Mouse (Mus musculus) Patski (cell line): Measurements from ENCODE around the gene Gm49380. TPM values are rescaled to one million over a fixed set of nuclear protein-coding genes. Genes with fewer than 3 reads are reported as not detected.

Experiments used
- ATAC-seq: fragments of 100-300 bp; one replicate; pipeline ENCODE4 v1.8.0; 2021
- CTCF ChIA-PET: fragments of 350-600 bp; sonication (Branson Sonifier 250); formaldehyde crosslinking; loops from one replicate; lab custom pipeline; 2022; ENCODE audit warnings: inconsistent platforms; lab: Charles Lee
- POLR2A ChIA-PET: fragments of 350-600 bp; sonication (Branson Sonifier 250); formaldehyde crosslinking; loops from one replicate; lab custom pipeline; 2022; ENCODE audit warnings: antibody characterized with exemption, inconsistent platforms; lab: Charles Lee
- DNase-seq: peaks from one replicate; pipeline ENCODE4 v3.0.0-alpha.2; 2011; ENCODE audit warnings: low read depth, low spot score
- H3K27me3 ChIP-seq: fragments of 371-371 bp; one replicate; pipeline ENCODE4 v1.5.1; 2021
- CTCF ChIP-seq: fragments of 100-300 bp; IDR thresholded peaks from one replicate; pipeline ENCODE4 v1.5.1; 2021
- in situ Hi-C: fragments of 300-500 bp; cut with MboI; formaldehyde crosslinking; loops from 3 replicates; pipeline ENCODE4 v1.11.1; 2018; ENCODE audit warnings: low pct_unique_long_range_greater_than_20kb, mixed read lengths
- polyA plus RNA-seq: library from polyadenylated mRNA; unstranded; gene quantifications from one replicate; pipeline ENCODE4 v1.2.3, GENCODE M21; 2021

Gene Gm49380
- polyA plus RNA-seq, 1 experiment from 2014 or later = 0.08 TPM

DNA sequence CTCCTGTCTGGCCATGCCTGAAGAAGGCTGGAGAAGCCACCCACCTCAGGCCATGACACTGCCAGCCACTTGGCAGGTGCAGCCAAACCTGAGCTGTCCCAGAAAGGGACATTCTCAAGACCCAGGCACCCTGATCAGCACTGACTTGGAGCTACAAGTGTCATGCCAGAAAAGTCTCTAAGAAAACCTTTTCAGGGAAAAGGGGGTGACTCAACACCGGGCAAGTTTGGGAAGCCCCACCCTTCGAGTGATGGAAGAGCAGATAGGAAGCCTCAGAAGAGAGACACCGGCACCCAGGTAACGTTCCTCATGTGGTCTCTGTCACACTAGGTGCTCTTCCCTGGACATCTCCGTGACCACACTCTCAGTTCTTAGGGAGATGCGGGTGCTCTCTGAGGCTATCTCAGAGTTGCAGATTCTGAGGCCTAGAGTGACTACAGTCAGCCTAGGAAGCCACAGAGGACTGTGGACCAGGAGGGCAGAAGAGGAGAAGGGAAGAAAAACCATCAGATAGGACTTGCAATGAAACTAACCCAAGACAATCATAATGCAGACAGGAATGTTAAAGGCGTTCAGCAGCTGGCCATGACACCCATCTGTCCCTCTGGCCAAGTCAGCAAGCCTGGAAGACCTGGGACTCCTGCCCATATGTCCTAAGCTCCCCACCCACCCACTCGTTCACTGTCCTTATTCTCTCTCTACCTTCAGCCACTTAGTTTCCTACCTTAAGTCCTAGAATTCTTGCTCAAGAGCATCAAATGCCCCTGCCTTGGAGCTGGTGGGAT lies 63.7 kb downstream of the Gm49380 start:
- DNase-seq (no peak), ATAC-seq (no peak)
- TF ChIP-seq CTCF = no peak
- ChIA-PET POLR2A (interaction anchor here (0.6 kb wide), 1 partner anchor 978 kb away, joined by 6 read pairs; no protein-coding TSS in a partner anchor), CTCF (no interaction called here)
- no peaks in the 10 kb centered on the region for H3K27me3 ChIP-seq
- in situ Hi-C loops = no loop called here

DNA sequence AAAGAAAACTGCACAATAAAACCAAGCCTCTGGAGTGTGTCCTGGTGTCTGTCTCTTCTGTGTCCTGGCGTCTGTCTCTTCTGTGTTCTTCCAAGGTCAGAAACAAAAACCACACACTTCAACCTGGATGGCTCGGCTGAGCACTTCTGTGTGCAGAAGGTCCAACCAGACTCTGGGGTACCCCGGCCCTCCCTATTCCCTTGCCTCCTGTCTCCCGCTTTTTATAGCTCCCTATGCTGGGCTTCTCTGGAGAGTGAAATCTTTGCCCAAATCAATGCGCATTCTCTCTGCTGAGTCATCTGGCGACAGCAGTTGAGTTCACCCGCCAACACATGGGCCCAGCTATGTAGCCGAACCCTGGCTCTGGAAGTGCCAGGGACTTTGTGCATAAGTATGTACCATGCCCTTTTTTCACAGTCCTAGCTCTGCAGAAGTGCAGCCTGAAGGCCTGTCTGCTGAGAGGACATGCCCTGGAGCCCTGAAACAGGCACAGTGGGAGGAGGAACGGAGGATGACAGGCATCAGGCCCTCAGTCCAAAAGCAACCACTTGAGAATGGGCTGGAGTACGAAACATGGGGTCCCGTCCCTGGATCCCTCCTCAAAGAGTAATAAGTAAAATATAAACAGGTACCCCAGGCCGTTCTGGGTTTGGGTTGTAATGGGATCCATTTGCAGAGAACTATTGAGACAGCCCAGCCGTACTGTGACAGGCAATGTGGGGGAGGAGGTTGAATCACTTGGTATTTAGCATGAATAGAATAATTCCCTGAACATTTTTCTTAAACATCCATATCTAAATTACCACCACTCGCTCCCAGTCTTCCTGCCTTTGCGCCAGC lies 64.5 kb downstream of the Gm49380 start:
- ChIA-PET POLR2A (no interaction called here), CTCF (interaction anchor here (1.1 kb wide), 1 partner anchor 9 kb away, joined by 3 read pairs; no protein-coding TSS in a partner anchor)
- ATAC-seq = no peak
- TF ChIP-seq CTCF = no peak
- DNase-seq = no peak
- H3K27me3 ChIP-seq = no peaks in the 10 kb centered on the region
- in situ Hi-C loops = no loop called here

DNA sequence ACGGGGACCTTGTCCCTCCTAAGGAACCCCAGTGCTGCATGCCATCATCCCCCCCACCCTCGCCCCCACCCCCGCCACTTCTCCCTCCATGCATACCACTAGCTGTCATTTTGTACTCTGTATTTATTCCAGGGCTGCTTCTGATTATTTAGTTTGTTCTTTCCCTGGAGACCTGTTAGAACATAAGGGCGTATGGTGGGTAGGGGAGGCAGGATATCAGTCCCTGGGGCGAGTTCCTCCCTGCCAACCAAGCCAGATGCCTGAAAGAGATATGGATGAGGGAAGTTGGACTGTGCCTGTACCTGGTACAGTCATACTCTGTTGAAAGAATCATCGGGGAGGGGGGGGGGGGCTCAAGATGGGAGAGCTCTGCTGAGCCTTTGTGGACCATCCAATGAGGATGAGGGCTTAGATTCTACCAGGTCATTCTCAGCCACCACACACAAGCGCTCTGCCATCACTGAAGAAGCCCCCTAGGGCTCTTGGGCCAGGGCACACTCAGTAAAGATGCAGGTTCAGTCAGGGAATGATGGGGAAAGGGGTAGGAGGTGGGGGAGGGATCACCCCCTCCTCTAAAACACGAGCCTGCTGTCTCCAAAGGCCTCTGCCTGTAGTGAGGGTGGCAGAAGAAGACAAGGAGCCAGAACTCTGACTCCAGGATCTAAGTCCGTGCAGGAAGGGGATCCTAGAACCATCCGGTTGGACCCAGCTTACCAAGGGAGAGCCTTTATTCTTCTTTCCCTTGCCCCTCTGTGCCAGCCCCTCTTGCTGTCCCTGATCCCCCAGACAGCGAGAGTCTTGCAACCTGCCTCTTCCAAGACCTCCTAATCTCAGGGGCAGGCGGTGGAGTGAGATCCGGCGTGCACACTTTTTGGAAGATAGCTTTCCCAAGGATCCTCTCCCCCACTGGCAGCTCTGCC lies 65.5 kb downstream of the Gm49380 start:
- in situ Hi-C loops = no loop called here
- POLR2A ChIA-PET = no interaction called here
- DNase-seq = no peak
- no peak for TF ChIP-seq CTCF
- ATAC-seq = no peak
- no peaks in the 10 kb centered on the region for H3K27me3 ChIP-seq
- CTCF ChIA-PET = interaction anchor here (1.1 kb wide), 1 partner anchor 10 kb away, joined by 3 read pairs; no protein-coding TSS in a partner anchor

DNA sequence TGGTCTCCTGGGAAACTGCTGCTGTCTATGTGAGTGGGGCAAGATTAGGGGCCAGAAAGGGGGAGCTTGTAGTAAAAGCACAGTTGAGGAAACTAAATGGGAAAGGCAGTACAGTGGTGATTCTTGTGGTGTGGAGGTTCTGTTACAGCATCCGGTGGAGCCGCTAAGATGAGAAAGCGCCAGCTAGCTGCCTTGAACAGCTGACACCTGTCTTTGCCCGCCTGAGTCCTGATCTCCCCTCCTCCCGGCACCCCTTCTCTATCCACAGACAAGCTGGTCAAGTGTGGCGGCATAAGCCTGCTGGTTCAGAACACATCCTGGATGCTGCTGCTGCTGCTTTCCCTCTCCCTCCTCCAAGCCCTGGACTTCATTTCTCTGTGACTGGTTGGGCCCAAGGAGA lies 66.2 kb downstream of the Gm49380 start:
- TF ChIP-seq CTCF = no peak
- H3K27me3 ChIP-seq = no peaks in the 10 kb centered on the region
- no peak for ATAC-seq
- no peak for DNase-seq
- ChIA-PET CTCF (no interaction called here), POLR2A (no interaction called here)
- in situ Hi-C loops = no loop called here

DNA sequence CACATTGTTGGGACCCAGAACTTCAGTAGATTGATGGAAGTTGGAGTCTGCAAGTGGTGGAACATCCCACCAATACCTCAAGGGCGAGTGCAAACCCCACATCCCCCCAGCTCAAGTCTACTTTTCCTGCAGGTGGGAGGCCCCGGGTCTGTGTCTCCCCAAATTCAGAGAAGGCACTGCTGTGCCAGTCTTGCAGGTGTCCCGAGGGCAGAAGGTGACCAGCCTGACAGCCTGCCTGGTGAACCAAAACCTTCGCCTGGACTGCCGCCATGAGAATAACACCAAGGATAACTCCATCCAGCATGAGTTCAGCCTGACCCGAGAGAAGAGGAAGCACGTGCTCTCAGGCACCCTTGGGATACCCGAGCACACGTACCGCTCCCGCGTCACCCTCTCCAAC lies 66.9 kb downstream of the Gm49380 start:
- POLR2A ChIA-PET = no interaction called here
- no peak for ATAC-seq
- no peak for DNase-seq
- in situ Hi-C loops = no loop called here
- H3K27me3 ChIP-seq = no peaks in the 10 kb centered on the region
- TF ChIP-seq CTCF = no peak
- CTCF ChIA-PET = interaction anchor here (2.2 kb wide), 1 partner anchor 62 kb away, joined by 5 read pairs; no protein-coding TSS in a partner anchor

DNA sequence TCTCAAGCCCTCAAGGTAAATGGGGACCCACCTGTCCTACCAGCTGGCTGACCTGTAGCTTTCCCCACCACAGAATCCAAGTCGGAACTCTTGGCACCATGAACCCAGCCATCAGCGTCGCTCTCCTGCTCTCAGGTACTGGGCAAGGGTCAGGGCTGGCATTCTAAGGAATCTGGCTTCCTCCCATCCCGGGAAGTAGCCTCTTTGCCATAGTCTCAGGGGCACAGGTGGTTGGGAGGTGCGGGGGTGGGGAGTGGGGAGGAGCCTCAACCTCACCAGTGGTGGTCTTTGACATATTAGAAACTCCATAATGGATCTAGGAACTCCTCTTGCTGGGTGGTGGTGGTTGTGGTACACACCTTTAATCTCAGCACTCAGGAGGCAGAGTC lies 67.4 kb downstream of the Gm49380 start:
- ChIA-PET CTCF (interaction anchor here (2.2 kb wide), 1 partner anchor 61 kb away, joined by 5 read pairs; no protein-coding TSS in a partner anchor), POLR2A (no interaction called here)
- in situ Hi-C loops = no loop called here
- H3K27me3 ChIP-seq = no peaks in the 10 kb centered on the region
- no peak for DNase-seq
- ATAC-seq = no peak
- TF ChIP-seq CTCF = no peak

DNA sequence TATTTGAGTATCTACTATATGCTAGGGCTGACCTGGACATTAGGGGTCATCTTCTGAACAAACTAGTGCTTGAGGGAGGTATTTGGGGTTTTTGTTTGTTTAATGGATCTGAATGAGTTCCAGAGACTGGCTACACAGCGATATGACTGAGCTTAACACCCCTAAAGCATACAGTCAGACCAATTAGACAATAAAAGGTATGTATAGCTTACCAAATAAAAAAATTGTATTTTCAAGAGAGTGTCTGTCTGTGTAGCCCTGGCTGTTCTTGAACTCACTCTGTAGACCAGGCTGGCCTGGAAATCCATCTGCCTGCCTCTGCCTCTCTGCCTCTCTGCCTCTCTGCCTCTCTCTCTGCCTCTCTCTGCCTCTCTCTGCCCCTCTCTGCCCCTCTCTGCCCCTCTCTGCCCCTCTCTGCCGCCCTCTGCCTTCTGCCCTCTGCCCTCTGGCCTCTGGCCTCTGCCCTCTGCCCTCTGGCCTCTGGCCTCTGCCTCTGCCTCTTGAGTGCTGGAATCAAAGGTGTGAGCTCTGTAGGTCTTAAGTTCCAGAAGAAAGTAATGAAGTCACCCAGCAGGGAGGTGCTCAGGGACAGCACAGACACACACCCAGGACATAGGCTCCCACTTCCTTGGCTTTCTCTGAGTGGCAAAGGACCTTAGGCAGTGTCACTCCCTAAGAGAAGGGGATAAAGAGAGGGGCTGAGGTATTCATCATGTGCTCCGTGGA lies 68.0 kb downstream of the Gm49380 start:
- in situ Hi-C loops = no loop called here
- ATAC-seq (no peak), DNase-seq (no peak)
- TF ChIP-seq CTCF = no peak
- POLR2A ChIA-PET = no interaction called here
- CTCF ChIA-PET = interaction anchor here (2.2 kb wide), 1 partner anchor 60 kb away, joined by 5 read pairs; no protein-coding TSS in a partner anchor
- no peaks in the 10 kb centered on the region for H3K27me3 ChIP-seq

DNA sequence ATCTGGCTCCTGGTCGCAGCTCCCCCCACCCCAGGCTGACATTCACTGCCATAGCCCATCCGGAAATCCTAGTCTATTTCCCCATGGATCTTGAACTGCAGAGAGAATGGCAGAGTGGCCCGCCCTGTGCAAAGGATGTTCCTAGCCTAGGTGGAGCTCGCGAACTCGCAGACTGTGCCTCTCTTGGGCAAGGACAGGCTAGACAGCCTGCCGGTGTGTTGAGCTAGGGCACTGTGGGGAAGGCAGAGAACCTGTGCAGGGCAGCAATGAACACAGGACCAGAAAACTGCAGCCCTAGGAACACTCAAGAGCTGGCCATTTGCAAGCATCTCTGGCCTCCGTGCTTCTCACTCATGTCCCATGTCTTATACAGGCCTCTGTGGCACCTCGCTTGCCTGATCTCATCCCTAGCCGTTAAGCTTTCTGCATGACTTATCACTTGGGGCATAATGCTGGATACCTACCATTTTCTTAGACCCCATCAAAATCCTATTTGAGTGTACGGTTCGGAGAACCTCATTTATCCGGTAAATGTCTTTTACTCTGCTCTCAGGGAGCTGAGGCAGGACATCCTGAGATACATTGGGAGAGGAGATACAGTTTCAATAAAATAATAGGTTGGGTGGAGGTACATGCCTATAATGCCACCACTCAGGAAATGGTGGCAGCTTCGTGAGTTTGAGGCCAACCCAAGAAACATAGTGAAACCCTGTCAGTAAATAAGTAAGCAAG lies 68.7 kb downstream of the Gm49380 start:
- no peak for TF ChIP-seq CTCF
- ATAC-seq (no peak), DNase-seq (no peak)
- in situ Hi-C loops = no loop called here
- CTCF ChIA-PET = interaction anchor here (2.2 kb wide), 1 partner anchor 60 kb away, joined by 5 read pairs; no protein-coding TSS in a partner anchor
- POLR2A ChIA-PET = no interaction called here
- H3K27me3 ChIP-seq = no peaks in the 10 kb centered on the region
